Mouse (Mus musculus) layer of hippocampus, adult 11-12 months (tissue): ENCODE measurements at regions not wholly inside any gene's neighbourhood (a gene's known extent, or its start where the extent isn't known, plus 50 kb on each side); places are given as distances from the start of the nearest gene placed in this dataset.
"Not testable (repeated sequence)": the region's sequence is repeated elsewhere in the genome, so short reads cannot be mapped to it uniquely, and the experiment has no call there.

Experiments used
- DNase-seq: peaks from one replicate; pipeline ENCODE4 v3.0.0; 2022; ENCODE audit warnings: low spot score

DNA sequence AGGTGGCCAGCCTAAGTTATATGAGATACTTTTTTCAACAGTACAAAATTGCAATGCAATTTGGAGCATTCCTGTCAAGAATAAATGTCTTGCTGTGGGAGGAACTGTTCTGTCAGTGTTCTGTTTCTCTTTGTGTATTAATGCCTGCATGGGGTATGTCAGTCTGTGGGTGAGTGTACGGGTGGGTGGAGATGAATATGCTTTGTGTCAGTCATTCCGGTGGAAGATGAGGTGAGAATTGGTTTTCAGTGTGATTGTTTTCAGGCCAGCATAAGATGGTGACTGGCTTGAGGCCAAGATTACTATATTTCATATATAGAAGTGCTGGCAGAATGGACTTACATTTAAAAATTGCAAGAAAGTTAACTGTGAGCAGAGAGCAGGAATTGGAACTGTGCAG, 184.0 kb downstream of the Frk start:
- DNase-seq, result peak; percentile 3

GRCm38 (mm10) chr10:34667735-34668439, 184.7 kb downstream of the Frk start:
- DNase-seq, result no peak

GRCm38 (mm10) chr10:34671791-34672190, 188.6 kb downstream of the Frk start:
- DNase-seq, result no peak

GRCm38 (mm10) chr10:34699414-34699813, 216.2 kb downstream of the Frk start:
- not testable (repeated sequence) for DNase-seq

DNA sequence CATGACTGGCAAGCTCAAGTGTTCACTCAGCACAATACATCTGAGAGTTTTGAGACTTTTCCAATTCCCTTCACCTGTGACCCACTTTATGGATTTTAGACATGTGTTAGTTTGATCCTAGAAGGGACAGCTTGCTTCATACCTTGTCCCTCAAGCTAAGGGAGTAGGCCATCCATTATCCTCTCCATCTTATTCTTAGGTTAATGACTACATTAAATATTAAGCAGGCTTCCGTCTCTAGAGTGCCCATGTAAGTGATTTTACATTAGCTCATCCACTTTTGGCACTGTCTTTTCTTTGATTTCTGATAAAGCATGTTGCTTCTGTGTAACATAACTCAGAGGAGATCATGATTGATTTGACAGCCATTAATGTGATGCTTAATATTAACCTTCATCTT, 218.8 kb downstream of the Frk start:
- DNase-seq, result no peak

DNA sequence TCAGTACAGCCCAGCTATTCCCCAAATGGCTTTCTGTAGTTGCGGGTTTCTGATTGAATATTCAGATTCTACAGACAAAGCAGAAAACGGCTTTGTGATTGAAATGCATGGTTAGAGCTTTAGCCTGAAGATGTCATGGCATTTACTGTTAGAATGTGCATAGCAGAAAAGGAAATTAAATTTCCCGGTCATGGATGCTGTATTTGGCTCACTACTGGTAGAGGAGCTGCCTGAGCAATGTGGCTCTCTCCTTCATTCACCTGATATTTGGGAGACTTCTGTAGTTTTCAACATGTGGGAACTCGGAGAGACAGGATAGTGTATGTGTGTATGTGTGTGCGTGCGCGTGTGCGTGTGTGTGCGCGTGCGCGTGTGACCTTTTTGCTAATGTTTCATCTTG, 222.2 kb downstream of the Frk start:
- DNase-seq, result no peak

DNA sequence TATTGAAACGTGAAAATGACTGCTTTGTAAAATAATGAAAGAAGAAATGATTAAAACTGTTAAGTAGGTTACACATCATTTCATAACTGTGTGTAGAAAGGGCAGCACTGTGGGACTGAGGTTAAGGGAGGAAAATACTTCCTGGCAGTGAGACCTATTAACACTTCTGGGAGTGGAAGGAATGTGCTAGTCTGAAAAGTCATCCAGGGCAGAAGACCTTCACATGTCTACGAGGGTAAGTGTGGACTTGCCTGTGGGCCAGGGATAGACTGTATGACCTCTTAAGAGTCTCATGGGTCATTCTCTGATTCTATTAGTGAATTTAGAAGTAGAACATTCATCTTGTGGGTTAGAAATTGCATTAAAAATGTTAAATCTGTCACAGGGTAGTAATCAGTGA, 248.1 kb downstream of the Frk start:
- no peak for DNase-seq

GRCm38 (mm10) chr10:34762426-34762825, 279.2 kb downstream of the Frk start:
- DNase-seq, result no peak

- no peak for DNase-seq
Observed at GRCm38 (mm10) chr10:34792099-34792498, 308.9 kb downstream of the Frk start.

DNA sequence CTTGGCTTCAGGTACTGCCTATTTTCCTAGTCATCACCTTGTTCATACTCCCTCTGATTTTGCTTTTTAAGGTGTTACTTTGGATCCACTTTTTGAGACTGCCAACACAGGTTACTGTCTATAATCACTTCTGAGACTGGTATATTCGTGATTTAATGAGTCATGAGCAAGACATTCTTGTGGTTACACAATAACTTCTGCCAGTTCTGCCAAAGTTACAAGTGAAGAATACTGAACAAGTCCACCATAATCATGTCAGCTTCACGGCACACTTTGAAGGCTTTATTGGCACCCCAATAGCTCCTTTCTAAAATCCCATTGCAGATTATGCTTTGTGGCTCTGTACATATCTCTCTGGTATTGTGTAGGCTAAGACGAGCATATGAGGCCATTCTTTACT, 327.9 kb downstream of the Frk start:
- no peak for DNase-seq

DNA sequence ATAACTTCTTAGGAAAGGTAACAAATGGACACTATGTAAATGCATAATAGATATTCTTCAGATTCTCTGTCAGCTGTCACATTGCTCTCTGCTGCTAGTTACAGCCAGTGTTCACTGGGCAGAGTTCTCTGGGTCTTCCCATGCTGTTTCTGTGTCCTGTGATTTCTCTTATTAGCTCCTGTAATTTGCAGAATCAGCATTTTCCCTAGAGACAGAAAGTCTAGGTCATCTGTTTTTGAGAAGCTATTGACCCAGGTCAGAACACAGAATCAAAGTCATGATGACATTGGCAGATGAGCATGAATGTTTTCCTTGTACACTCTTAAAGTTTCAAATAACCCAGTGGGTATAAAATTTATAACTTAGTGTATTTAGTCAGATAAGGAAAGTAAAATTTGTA, 340.9 kb downstream of the Frk start:
- DNase-seq, result no peak

DNA sequence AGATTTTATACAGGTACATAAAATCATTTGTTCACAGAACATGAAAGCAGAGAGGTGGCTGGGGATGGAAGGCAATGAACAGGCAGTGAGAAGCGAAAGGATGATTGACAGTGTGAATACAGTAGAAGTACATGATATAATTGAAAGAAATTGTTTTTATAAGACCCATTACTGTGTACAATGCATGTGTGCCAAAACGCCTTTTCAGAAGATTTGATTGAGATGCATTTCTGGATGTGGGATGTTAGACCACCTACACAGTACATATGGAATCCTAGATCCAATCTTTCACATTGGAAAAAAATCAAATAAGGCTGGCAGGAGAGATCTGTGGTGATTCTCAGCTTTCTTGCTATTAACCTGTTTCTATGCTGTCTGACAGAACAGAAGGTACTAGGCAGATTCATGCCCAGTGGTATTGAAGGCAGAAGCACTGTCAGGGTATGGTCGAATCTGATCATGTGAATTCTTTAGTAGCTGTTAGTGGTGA, 358.9 kb downstream of the Frk start:
- DNase-seq, result peak; percentile 2

GRCm38 (mm10) chr10:34856494-34857146, 373.4 kb downstream of the Frk start:
- no peak for DNase-seq

GRCm38 (mm10) chr10:34862693-34863092, 379.5 kb downstream of the Frk start:
- DNase-seq, result no peak

- no peak for DNase-seq
Observed at GRCm38 (mm10) chr10:34871888-34872287, 388.7 kb downstream of the Frk start.

- DNase-seq, result no peak
Observed at GRCm38 (mm10) chr10:34878511-34878910, 395.3 kb downstream of the Frk start.

- no peak for DNase-seq
Observed at GRCm38 (mm10) chr10:34887601-34888000, 404.4 kb downstream of the Frk start.

DNA sequence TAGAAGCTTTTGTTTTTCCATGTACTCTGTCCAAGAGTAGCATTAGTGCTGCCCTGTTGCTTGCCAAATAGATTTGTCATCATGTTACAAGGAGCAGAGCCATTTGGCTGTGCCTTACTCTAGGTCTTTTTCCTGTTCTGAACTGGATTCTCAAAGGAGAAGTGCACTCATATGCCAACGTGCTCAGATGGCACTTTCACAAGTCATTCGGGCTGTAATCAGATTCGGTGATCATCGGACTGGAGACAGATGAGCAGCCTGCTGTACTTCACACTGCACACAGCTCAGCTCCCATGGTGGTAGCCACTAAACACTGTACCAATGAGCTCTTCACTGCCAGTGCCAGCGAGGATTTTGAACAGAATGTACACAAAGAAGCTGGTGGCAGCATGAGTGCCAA, 421.1 kb downstream of the Frk start:
- DNase-seq, result no peak

GRCm38 (mm10) chr10:34904692-34905091, 421.5 kb downstream of the Frk start:
- DNase-seq, result no peak

- no peak for DNase-seq
Observed at GRCm38 (mm10) chr10:34912153-34912723, 429.0 kb downstream of the Frk start.
